Mouse (Mus musculus) effector memory CD4-positive, alpha-beta T cell, adult 7 months (primary cell): ENCODE measurements around the gene Myf5. TPM values are rescaled to one million over a fixed set of nuclear protein-coding genes. Genes with fewer than 3 reads are reported as not detected.

ENCODE experiments used
- polyA plus RNA-seq: library from polyadenylated mRNA; unstranded; fragments of 100-300 nt; shearing (Covaris generic); gene quantifications from one replicate; pipeline ENCODE4 v1.2.1, GENCODE M21; 2017

Myf5 gene
- not detected for polyA plus RNA-seq

GRCm38 (mm10) chr10:107485870-107486269 is at the start of gene Myf5:
Myf5 (minus strand) TSS chr10:107486134.

GRCm38 (mm10) chr10:107494568-107494967 is 8.6 kb upstream of the Myf5 start, which contains the start of gene Myf6:
Myf6 (minus strand) TSS chr10:107494737.

Other genes starting within 250 kb of the Myf5 start
- 0.16 TPM for gene Lin7a, start 214.4 kb downstream of the Myf5 start, polyA plus RNA-seq
- 0.30 TPM for gene Myf6, start 8.6 kb upstream of the Myf5 start, polyA plus RNA-seq
- not detected for gene Ptprq, start 233.9 kb upstream of the Myf5 start, polyA plus RNA-seq